Mouse (Mus musculus): ENCODE measurements around the gene Msrb3.
A peak's percentile ranks its signal among the peaks of the same experiment; 100 is the strongest.

Msrb3 gene

DNA sequence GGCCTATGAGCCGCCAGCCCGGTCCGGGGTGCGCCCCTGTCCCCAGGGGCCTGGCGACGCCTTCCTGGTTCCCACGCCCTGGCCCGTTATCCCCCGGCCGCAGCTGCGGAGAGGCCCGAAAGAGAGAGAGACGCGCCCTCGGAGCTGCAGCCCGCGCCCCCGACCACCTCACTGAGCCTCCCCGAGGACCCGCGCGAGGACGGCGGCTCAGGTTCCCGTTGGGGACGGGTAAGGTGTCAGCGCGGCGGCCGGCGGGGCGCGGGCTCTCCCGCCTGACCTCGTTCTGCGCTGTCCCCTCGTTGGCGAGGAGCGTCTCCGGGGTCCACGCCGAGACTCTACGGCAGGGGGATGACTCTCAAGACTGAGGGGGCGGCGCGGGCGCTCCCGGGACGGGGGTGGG, 544 bp downstream of the Msrb3 start:
- DNase-seq (ENCODE audit: low spot score in 2 of 2), result peak; percentile 19 to 39

DNA sequence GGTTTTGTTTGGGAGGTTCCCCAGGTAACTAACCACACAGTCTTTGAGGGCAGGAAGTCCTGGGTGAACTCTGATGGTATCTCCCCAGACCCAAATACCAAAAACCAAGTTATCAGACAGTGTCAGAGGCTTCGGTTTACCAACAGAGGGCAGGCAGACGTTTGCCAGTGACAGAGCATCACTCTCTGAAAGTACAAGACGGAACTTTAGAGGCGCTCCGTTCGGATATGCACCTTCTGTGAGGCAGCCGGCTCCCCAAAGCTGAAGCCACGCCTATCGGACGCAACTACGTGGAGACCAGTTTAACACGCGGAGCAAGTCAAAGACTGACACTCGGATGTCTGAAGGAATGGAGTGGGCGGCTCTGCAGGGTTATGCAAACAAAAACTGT, 3.0 kb downstream of the Msrb3 start:
- DNase-seq (ENCODE audit: low spot score in 2 of 2), result no peak

DNA sequence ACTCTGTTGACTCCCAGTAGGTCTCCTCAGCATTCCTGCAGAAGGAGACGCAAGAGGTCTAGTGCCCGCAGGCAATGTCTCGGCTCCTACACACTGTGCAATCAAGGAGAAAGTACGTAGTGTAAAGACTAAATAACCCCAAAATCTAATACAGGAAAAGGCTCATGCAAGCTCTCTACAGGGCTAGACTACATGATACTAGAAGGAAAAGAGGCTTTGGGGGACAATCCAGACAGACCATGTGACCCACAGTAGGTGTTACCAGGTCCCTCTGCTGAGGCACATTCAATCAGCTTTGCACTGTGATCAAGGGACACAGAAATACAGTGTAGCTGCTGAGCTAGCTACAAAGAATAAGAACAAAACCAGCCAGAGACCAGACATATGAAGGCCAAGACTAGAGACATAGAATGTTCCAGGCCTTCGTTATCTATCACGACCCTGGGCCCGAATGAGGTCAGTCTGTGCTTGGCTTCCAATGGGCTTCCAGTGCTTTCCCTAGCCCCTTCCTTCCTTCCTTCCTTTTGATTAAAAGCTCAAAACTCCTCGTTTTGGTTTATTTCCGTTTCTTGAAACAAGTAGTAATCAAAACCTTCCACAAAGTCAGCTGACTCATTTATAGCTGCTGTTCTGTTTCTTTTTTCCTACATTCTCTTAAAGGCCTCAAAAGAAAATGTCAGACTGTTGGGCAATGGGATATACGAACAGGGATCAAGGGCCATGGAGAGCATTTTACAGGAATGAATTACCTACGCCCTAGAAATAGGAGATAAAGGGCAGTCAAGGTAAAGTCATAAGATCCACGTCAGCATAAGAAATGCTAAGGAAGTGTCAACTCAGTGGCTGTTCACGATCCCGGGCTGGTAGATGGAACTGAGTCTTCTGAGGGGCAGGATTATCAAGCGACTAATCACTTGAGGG, 3.7 kb downstream of the Msrb3 start:
- peak in 1 of 2 experiments; percentile 24 for DNase-seq (ENCODE audit: low spot score in 2 of 2)

DNA sequence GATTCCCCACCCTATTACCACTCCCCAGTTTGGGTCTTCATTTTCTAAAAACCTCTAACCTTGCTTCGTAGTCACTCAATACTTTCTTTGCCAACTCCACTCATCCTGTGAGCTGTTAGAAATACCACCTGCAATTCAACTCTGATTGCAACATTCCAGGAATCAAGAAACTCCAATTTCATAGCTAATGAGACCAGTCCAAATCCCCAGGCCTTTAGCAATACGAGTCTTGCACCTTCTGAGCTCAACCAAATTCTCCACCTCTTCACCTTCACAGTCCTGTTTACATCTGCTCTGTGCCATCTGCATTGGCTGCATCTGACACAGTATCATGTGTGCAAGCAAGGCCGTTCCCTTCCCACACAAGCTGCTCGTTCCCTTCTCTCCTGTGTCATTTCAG, 5.0 kb downstream of the Msrb3 start:
- DNase-seq (ENCODE audit: low spot score in 2 of 2), result no peak

DNA sequence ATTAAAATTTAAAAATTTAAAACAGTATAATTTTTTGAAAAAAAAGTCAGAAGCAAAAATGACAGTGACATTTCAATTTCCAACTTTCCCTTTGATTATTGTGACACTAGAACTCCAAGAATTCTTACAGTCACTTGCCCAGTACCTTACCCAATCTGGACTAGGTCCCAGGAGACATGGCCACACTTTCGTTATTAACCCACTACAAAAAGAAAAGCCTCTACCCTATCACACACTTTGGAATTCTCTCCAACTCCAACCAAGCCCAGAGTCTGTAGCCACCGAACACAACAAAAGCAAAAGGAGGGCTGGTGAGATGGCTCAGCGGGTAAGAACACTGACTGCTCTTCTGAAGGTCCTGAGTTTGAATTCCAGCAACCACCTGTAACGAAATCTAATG, 7.8 kb downstream of the Msrb3 start:
- DNase-seq (ENCODE audit: low spot score in 2 of 2), result no peak

DNA sequence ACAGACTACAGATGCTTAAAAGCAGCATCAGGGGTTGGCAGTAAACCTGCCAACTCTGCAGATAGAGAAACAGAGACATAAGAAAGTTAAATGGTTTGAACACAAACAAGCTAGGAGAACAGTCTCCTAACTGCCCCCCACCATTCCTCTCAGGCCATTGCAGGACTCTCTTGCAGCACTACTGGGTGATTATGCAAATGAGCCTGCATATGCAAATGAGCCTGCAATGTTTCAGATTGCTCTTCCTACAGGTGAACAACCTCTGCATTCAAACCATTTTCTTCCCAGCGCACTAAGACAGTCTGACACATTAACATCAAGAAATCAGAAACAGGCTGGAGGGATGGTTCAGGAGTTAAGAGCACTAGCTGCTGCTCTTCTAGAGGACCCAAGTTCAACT, 8.3 kb downstream of the Msrb3 start:
- no peak for DNase-seq (ENCODE audit: low spot score in 2 of 2)

DNA sequence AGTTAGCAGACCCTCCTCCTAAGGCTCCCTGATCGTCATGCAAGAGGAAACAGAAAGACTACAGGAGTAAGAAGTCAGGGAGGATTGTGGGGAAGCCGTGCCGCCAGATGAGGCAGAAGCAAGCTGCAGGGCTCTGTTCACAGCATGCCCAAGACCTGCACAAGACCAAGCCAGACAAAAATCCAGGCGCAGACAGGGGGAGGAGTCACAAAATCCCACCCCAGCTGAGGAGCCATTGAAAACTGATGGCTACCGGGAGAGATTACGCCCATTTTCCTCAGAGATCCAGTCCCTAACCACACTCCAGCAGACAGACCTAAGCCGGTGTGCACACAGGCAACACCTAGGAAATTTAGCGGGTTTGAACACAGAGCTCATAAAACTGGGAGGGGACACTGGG, 10.4 kb downstream of the Msrb3 start:
- no peak for DNase-seq (ENCODE audit: low spot score in 2 of 2)

DNA sequence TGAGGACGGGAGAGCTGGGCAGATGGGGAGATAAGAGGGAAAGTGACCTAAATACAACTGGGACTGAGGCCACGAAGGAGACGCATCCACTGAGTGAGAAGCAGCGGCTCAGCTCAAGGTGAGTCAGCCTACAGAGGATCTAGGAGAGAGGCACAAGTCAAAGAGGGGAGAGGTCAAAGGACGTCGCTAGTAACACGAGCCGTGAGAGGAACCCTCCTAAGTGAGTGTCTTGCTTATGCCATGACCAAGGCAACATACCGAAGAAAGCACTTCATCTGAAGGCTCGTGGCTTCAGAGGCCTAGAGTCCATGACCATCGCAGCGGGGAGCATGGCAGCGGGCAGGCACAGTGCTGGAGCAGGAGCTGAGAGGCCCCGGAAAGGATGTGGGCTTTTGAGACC, 14.7 kb downstream of the Msrb3 start:
- DNase-seq (ENCODE audit: low spot score in 2 of 2), result no peak

DNA sequence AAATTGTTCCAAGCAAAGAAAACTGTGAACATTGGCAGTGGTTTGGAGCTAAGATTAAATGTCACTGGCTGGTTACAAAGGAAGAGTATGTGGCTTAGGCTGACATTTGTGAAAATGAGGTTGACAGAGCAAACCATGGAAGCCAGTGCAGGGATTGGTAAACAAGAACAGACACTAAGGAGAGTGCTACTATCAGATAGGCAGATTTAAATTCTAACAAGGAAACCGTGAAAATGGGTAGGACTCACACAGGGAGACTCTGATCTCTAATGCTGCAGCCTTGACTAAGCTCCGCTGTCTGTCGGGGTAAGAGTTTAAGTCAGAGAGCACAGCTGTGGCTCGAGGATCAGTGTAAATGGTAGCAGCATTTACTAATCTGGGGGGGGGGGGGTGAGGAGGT, 15.2 kb downstream of the Msrb3 start:
- DNase-seq (ENCODE audit: low spot score in 2 of 2), result no peak

DNA sequence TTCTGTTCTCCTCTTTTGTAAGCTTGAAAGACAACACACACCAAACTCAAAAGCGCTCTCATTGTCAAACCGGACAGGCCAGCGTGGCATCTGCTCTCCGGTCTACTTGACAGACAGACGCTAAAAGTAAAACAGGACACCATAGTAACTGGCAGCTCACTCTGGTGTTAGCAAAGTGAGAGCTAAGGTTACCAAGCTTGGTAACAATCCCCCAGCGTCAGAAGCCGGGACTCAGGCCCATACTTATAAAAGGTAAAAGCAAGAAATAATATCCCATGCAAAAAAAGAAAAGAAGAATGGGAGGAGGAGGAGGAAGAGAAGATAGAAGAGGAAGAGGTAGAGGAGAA, 15.9 kb downstream of the Msrb3 start:
- no peak for DNase-seq (ENCODE audit: low spot score in 2 of 2)

DNA sequence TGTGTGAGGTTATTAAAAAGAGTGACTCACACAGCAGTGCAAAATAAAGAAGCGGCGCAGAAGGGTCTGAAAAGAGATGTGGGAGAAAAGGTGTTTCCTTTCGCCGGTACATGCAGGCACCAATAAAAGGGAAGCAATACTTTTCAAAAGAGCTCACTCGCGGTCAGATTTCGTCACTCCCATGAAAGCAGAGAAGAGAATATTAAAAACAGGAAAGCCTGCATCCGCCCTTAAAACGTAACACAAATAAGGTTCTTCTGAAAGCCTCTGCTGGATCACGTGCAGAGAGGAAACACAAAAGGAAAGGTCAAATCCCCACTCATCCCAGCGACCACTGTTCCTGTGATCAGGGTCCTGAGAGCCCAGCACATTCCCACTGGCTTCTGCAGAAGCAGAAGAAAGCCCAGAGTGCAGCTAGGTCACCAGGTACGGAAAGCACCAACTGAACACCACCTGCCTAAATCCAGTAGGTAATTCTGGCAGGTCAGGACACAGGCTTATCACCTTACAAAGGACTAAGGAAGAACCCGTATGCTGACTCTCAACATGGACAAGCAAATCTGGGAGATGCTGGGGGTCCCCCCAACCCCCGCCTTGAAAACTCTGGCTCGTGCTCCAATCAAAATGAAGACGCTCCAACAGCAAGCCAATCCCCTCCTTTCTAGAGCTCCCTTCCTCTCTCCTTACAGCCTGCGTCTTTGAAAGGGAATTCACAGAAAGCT, 16.4 kb downstream of the Msrb3 start:
- DNase-seq (ENCODE audit: low spot score in 2 of 2), result peak in 1 of 2 experiments; percentile 49

DNA sequence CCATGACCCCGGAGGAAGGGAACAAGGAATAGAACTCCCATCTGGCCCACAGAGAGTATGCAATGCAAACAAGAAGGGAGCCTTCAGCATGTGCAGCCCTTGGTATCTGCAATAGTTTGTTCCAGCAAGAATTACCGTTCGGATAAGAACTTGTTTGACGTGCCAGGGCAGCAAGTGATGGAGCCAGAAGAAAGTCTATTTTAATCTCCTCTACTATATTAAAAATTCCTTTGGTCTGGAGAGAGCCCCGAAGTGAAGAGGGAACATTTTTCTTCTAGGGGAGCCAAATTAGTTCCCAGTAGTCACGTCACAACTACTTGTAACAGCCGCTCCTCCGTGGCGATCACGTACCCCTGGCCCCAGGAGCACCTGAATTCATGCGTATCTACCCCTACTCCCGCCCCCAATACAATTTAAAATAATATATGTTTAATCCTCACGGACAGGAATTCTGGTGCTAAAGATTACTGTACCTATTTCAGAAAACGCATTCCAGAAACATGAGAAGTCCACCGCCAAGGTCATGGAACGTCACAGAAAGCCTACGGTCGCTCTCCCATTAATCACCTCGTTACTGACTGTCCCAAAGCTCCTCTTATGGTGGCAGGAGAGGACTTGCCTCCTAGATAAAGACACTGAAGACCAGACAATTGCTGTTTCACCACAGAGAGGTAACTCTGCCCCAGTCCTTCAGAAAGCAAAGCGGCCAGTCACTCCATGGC, 22.2 kb downstream of the Msrb3 start:
- DNase-seq (ENCODE audit: low spot score in 2 of 2), result peak in 1 of 2 experiments; percentile 25

DNA sequence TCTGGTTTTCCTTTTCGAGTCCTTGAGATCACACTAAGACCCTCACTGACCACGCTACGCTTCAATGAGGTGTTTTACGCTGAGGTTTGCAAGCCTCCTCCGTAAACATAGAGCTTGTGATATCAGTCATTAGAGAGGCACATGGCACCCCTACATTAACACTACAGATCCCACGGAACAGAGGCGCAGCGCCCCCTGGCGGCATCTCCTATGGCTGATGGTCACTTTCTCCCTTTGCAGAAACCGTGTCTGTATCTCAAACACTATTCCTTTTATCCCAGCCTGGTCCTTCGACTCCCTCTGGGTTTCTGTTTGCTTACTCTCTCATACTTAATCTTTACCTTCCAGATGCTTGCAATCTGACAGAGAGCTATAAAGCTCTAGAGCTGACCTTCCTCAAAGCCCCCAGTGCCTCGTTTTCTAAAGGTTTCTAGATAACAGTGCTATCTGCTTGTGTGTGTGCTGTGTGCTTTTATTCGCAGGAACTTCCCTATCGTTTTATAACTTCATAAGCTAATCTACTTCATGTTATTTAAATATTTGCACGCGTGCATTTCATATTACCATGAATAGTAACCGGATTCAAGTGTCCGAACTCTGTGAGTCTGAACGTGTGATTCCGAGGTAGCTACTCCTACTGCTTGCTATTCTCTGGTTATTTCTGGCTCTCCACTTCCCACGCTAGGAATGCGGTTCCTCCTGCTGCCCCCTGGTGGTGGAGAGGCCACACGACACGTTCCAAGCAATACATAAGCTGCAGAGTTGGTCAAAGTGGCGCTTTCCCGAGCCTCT, 23.0 kb downstream of the Msrb3 start:
- peak; percentile 56 to 87 for DNase-seq (ENCODE audit: low spot score in 2 of 2)

DNA sequence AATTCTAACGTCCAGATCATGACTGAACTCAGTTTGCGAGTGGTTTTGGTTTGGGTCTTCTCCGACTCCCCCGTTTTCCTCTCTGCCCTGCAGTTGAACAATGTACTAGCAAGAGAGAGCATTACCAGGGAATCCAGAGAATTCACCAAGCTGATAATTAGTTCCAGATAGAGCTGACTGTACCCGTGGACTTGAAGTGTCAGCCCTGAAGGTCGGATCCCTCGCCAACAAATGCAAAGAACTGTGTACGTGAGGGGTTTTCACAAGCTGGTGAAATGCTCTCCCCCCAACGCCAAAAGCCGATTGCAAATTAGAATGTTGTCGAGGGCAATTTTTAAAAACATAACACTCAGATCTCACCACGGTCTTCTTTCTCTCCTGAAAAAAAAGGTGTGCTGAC, 24.6 kb downstream of the Msrb3 start:
- DNase-seq (ENCODE audit: low spot score in 2 of 2), result no peak

DNA sequence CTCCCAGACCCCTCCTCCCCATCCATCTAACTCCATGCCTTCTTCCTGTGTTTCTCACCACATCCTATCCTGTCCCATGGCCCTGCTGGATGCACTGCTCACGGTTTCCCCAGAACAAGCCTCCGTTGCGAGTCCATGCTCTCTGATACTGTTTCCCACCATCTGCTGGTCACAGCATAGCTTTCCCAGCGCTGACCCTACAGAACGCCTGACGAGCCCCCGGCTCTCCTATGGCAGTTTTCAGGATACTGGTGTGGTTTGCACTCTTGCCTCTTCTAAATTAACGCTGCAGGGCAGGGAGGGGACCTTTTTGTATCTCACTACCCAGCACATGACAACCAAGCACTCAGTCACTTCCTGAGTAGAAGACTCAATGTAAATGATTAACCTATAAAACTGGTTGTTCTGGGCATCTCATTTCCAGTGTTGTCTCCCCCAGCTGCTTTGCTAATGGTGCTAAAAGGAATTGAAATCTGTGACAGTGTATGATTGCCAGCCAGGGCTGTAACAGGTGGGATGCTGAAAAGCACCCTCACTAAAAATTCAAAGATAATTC, 25.2 kb downstream of the Msrb3 start:
- no peak for DNase-seq (ENCODE audit: low spot score in 2 of 2)

DNA sequence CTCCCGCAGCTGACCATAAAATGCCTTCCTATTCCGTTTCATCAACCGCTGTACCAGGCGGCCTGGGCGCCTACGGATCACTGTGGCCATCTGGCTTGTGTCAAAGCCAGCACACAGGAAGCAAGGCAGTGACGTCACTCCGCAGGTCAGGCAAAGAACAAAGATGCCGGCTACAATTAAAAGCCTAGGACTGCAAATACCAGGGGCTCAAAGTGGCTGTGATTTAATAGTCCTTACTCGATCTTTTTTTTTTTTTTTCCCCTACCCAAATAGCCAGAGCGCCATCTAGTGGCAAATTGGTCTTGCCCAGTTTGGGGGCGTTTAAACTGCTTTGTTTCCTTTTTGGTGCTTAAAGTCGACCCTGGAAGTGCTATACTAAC, 26.4 kb downstream of the Msrb3 start:
- DNase-seq (ENCODE audit: low spot score in 2 of 2), result peak; percentile 41 to 51

DNA sequence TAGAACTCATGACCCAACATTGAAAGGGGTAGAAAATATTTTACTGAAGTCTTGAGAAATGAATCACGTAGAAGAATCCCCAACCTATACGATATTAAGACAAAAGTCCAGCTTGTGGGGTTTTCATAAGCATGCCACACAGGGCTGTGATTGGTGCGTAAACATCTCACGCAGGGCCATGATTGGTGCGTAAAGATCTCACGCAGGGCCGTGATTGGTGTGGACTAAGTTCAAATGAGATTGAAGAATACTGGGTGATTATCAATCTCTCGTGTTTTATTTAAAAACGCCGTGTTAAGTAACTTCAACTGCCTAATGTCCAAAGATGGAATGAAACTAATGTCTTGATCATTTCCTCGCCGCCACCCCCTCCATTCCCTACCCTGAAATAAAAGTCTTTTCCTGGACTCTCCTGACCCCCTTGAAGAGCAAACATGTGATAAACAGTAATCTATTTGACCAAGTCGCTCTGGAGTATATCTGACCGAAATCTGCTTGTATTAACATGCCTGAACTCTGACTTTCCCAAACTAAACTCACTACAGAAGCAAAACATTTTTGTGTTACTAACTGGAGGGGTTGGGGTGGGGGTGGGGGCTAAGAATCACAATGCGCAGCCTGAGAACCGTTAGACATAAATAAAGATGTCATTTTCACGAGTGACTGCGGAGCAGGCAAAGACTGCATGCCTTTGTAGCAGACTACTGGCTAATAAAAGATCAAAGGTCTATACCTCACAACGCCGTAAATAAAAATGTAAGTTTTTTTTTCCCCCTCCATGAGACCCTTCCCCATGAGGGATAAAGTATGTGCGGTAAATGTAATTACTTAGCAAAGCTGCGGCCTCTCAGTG, 27.0 kb downstream of the Msrb3 start:
- DNase-seq (ENCODE audit: low spot score in 2 of 2), result no peak

DNA sequence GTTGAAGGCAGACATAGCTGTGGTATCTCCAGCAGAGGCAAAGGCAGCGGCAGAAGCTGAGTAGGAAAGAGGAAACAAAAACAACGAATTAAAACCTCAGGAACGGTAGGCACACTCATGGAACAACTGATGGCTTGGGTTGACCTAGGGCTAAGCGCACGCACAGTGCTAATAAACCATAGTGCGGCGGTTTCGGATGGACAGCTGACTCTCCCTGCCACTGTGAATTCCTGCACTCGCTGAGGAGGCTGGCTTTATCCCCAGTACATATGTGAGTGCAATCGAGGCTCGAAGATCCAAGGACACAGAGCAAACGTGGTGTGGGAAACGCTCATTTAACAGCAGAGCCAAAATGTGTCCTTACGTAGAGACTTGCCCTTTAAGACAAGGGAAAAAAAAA, 27.8 kb downstream of the Msrb3 start:
- DNase-seq (ENCODE audit: low spot score in 2 of 2), result no peak

DNA sequence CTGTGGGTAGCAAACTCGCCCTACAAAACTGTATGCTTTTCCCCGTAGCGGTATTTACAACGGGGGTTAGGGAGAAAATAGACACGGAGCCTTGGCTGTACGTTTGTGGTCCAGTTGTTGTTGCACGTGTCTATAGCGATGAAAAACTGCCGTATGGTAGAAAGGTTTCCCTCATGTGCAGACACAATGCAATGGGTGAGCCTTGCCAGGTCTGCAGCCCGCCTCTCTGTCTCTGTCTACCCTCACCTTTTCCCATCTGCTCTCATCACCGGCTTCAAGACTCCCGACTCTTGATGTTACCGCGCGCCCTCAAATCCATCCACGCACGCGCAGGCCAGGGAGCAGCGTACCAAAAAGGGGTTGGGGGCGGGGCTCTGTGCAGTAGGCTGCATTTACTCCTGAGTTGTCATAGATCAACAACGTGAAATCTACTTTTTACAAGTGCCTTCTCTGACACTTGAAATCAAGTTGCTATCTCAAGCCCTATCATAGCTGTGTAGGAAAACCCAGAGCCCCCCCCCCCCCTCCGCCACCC, 29.6 kb downstream of the Msrb3 start:
- no peak for DNase-seq (ENCODE audit: low spot score in 2 of 2)

DNA sequence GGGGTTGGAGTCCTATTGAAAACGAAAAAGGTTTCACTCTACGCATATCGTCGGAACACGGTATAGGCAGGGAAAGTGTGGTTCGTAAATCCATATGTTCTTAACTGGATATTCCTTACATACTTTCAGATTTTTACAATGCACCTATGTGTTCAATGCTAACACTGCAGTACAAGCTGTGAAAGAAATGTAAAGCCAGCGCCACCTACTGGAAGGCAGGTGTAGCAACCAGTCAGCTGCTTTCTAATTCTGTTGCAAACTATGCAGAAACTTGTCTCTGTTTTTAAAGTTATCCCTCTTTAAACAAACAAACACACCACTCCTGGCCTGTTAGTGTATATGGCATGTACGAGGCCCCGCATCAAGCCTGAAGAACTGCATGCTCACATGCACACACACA, 34.5 kb downstream of the Msrb3 start:
- peak in 1 of 2 experiments; percentile 51 for DNase-seq (ENCODE audit: low spot score in 2 of 2)
